Mouse (Mus musculus) T-helper 17 cell (primary cell): Measurements from ENCODE around the gene Commd3.

Source experiments
- in situ Hi-C, 2 experiments: fragments of 300-600 bp; cut with MboI, MseI; formaldehyde crosslinking; loops; 1 replicate in 1 of 2; 2 replicates in 1 of 2; pipeline ENCODE4 v1.15.1; 2025; ENCODE audit warnings: high pct_unique_total_duplicates in 2 of 2

Commd3 gene

DNA sequence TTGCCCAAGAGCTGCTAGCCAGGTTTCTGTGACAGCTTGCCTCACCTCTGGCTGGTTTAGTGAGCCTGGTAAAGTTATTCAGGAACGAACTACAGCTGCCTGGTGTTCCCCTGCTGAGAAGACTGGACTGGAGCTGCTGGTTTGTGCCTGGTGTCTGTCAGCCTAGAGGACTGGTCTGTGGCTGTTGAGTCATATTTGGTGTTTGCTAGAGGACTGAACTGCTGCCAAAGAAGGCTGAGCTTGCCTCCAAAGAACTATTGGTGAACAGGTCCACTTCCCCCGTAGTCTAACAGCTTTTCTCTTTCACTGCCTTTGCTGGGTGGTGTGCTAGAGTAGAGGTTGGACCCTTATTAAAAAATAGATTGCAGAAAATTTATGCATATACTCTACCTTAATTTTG, 40.9 kb downstream of the Commd3 start:
- in situ Hi-C loops: no loop called here

DNA sequence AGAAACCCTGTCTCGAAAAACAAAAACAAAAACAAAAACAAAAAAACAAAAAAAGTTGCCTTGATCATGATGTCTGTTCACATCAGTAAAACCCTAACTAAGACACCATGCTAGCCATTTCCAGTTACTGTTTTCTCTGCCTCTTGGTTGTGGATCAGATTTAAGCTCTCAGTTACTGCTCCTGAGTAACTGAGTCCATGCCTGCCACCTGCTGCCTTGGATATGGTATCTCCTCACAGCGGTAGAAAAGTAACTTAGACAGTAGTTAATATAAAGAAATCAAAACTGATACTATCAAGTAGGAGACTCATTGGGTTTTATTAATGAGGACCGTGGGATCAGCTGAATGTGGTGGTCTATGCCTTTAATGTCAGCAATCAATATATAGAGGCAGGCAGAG, 42.2 kb downstream of the Commd3 start:
- in situ Hi-C loops: no loop called here

DNA sequence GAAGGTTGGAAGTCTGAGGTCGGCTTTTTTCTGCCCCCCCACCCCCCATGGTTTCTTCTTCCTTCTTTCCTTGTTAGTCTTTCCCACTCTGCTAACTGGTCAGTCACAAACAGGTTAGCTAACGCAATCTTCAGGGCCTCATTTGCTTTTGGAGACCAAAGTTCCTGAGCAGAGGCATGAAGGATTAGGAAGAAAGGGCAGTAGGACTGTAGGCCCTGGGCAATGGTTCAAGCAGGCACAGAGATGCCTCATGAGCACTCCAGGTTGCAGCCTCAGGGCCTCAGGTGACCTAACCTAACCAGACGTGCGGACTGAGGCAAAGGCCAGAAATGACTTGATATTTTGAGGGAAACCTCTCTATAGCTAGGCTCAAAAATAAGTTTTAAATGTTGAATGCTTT, 46.3 kb downstream of the Commd3 start:
- in situ Hi-C loops: no loop called here

- in situ Hi-C loops: no loop called here
Measured at GRCm38 (mm10) chr2:18722208-18722830, 50.1 kb downstream of the Commd3 start.

DNA sequence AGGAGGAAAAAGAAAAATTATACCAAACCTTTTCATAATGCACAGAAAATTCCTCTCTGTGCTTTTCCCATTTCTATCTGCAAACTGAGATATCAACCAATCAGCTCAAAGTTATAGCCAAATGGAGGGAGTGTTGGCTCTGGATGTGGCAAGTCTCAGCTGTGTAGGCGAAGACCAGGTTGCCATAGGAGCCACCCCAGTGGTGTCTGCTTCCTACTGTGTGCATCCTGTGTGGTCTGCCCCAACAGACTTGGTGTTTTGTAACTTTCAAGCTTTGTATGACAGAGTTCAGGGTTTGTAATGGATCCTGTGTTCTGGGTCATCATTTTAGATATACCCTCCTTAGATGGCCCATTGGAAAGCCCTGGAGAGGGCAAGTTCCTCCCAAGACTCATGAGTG, 52.3 kb downstream of the Commd3 start:
- in situ Hi-C loops: no loop called here
